Mouse (Mus musculus) intestine, embryonic 14.5 days (tissue): ENCODE data around the gene Szrd1. TPM values are rescaled to one million over a fixed set of nuclear protein-coding genes. Genes with fewer than 3 reads are reported as not detected.

Source experiments
- ATAC-seq: fragments of 200-750 bp; cut with Nextera tagmentation; replicated peaks from 2 replicates; pipeline ENCODE4 v1.8.0; 2017; ENCODE audit warnings: low read depth, moderate number of reproducible peaks, moderate TSS enrichment, moderate library complexity; ENCODE audit not compliant: low FRiP score, low TSS enrichment
- DNase-seq: peaks from one replicate; pipeline ENCODE4 v3.0.0-alpha.2; 2018; ENCODE audit warnings: low spot score
- H3K27ac ChIP-seq: fragments of 300-500 bp; sonication (generic); 2 replicates; pipeline ENCODE4 v1.5.1; 2014; ENCODE audit warnings: low read depth, mild to moderate bottlenecking, control low read depth
- H3K27me3 ChIP-seq: fragments of 300-500 bp; sonication (generic); replicated peaks from 2 replicates; pipeline ENCODE4 v1.6.1; 2014; ENCODE audit warnings: low read length, control low read depth; ENCODE audit not compliant: control insufficient read depth, insufficient read depth
- H3K36me3 ChIP-seq: fragments of 300-500 bp; sonication (generic); 2 replicates; pipeline ENCODE4 v1.6.1; 2014; ENCODE audit warnings: low read length, control low read depth; ENCODE audit not compliant: control insufficient read depth, insufficient read depth
- H3K4me1 ChIP-seq: fragments of 300-500 bp; sonication (generic); replicated peaks from 2 replicates; pipeline ENCODE4 v1.6.1; 2014; ENCODE audit warnings: low read length, control low read depth, mixed read lengths; ENCODE audit not compliant: control insufficient read depth, insufficient read depth
- H3K4me2 ChIP-seq: fragments of 300-500 bp; sonication (generic); 2 replicates; pipeline ENCODE4 v1.6.1; 2014; ENCODE audit warnings: low read length
- H3K4me3 ChIP-seq: fragments of 300-500 bp; sonication (generic); 2 replicates; pipeline ENCODE4 v1.5.1; 2014; ENCODE audit warnings: low read depth, low read length, control low read depth, mixed read lengths
- H3K9ac ChIP-seq: fragments of 300-500 bp; sonication (generic); 2 replicates; pipeline ENCODE4 v1.6.1; 2014; ENCODE audit warnings: mild to moderate bottlenecking, low read length
- H3K9me3 ChIP-seq: fragments of 300-500 bp; sonication (generic); 2 replicates; pipeline ENCODE4 v1.6.1; 2016; ENCODE audit warnings: low read length, control low read depth; ENCODE audit not compliant: control insufficient read depth
- WGBS: fragments of 180-500 bp; shearing (Covaris S2); extraction: QIAGEN DNeasy Blood & Tissue Kit; methylation state at CpG from one replicate; pipeline ENCODE4 v1.1.7; 2014; 5-methylcytosine and 5-hydroxymethylcytosine counted together
- polyA plus RNA-seq: library from polyadenylated mRNA; unstranded; fragments of >200 nt; fragmentation: Nextera tagmentation; extraction: Ambion mirVana; gene quantifications from 2 replicates; pipeline ENCODE4 v1.2.1, GENCODE M21; 2014

Szrd1 gene
- 33.9 and 37.0 TPM in 2 replicates for polyA plus RNA-seq

DNA sequence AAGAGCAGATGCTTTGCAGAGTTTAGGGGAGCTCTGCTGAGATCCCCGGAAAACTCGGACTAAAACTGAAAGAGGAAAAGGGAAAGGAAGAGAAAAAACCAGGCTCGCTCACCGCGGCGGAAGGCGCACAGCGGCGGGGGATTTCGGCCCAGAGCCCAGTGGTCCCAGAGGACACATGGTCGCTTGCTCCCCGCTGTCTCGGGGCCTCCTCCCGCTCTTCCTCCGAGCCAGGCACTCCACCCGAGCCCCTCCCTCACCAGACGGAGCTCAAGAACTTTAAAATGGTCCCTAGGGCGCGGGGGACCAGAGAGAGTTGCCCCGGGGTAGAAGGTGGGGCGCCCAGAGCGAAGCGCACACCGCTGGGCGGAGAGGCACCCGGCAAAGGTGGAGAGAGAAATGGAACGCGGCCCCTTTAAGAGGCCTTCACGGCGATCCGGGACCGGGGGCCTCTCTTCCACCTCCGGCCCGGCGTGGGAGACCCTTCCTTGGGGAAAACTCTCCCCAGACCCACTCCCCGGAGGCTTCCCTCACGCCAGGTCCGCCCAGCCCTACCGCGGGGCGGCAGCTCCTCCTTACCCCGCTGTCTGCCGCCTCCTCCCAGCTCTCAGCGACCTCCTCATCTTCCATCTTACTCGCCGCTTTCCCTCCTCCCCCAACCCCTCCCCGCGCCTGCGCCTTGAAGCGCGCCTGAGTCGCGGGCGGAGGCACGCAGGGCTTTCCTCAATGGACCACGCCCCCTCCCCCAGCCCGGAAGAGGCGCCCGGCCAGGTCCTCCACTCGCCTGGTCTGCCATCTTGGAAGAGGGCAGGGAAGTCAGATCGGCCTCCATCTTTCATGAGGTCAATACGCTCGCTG lies at the start of gene Szrd1:
Szrd1 (minus strand) TSS at position 660 of the 855 bp plus-strand sequence.
- WGBS = under 1% methylated on average over 60 of the region's 63 CpGs

DNA sequence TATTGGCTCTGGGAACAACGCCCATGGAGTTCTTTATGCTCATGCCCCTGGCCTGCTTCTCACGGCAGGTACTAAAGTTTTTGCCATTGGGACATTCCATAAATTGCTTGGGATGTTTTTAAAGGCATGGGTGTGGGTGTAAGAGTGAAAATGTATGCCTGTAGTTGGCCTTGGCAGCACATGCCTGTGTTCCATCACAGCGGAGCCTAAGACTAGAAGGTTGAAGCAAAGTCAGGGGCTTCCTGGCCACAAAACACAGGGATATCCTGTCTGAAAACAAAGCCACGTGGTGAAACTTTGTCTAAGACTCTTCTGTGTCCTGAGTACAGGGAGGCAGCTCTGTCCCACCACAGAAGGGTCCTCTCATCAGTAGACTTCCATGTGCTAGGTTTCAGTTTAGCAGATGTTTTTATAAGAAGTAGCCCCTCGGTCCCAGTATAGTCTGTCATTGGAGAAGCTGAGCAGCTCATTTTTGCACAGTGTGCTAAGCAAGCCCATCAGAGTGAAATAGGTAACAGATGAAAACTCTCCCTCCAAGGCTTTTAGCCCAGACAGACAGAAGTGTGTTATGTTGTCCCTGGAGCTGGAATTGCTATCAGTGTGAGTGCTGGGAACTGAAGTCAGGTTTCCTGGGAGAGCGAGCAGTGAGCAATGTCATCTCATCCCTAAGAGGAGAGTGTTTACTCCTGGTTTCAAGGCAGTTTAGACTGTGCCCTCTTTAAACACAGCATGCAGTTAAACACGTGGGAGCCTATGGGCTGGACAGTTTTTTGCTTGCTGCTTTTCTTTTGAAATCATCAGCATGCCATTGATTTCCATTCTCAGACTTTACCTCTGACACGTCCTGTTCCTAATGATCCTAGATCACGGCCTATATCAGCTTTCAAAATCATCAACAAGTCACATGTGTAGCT lies 47.6 kb upstream of the Szrd1 start:
- H3K27ac ChIP-seq = no peak overlapping the region; the same call in 1 of the 2 replicates
- no peak for DNase-seq
- H3K36me3 ChIP-seq = peaks cover 36% of the 10 kb centered on the region

More for the DNA sequence above, at the start of gene Szrd1:
- DNase-seq = peak; percentile 98
- peak within 1 kb of the TSS; percentile 84 for H3K9ac ChIP-seq
- H3K4me3 ChIP-seq = peak within 1 kb of the TSS; percentile 88
- peak; percentile 91 for ATAC-seq
- H3K9me3 ChIP-seq = no peaks in the 10 kb centered on the region
- peaks cover 33% of the 10 kb centered on the region for H3K4me1 ChIP-seq
- H3K27ac ChIP-seq = peak within 1 kb of the TSS; percentile 95
- no peaks in the 10 kb centered on the region for H3K36me3 ChIP-seq
- H3K27me3 ChIP-seq = no peaks in the 10 kb centered on the region
- H3K4me2 ChIP-seq = peak within 1 kb of the TSS; percentile 88

DNA sequence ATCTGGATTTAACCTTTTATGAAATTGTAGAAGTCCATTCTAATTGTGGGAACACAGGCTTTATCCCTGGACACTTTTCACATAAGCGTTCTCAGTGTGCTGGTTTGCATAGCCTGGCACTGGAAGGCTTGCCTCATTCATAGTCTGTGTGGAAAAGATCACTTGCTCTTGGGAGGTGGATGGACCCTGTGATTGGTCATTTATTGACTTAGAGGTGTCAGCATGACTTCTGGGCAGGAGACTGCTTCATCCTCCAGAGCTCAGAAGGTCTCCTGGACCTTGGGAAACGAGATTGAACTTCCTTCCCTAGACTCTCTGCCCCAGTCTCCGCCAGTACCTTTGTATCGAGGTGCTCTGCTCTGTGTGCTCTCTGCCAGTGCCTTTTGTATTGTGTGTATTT lies 44.9 kb upstream of the Szrd1 start:
- no peak overlapping the region for H3K4me3 ChIP-seq
- no peak overlapping the region for H3K9ac ChIP-seq
- H3K4me1 ChIP-seq = peaks cover 13% of the 10 kb centered on the region; the same call in 1 of the 2 replicates
- ATAC-seq (no peak), DNase-seq (no peak)
- no peak overlapping the region for H3K27ac ChIP-seq
- no peak overlapping the region for H3K4me2 ChIP-seq
- no peaks in the 10 kb centered on the region for H3K9me3 ChIP-seq
- H3K36me3 ChIP-seq = peaks cover 37% of the 10 kb centered on the region
- H3K27me3 ChIP-seq = no peaks in the 10 kb centered on the region
- WGBS = 94% methylated on average over 4 of the region's 4 CpGs

More for the DNA sequence above, 47.6 kb upstream of the Szrd1 start:
- Histone ChIP-seq H3K4me3 (no peak overlapping the region), H3K4me2 (no peak overlapping the region), H3K27me3 (no peaks in the 10 kb centered on the region), H3K9me3 (no peaks in the 10 kb centered on the region), H3K9ac (no peak overlapping the region), H3K4me1 (peaks cover 13% of the 10 kb centered on the region; the same call in 1 of the 2 replicates)
- no peak for ATAC-seq
- WGBS = 52% methylated on average over 9 of the region's 9 CpGs

DNA sequence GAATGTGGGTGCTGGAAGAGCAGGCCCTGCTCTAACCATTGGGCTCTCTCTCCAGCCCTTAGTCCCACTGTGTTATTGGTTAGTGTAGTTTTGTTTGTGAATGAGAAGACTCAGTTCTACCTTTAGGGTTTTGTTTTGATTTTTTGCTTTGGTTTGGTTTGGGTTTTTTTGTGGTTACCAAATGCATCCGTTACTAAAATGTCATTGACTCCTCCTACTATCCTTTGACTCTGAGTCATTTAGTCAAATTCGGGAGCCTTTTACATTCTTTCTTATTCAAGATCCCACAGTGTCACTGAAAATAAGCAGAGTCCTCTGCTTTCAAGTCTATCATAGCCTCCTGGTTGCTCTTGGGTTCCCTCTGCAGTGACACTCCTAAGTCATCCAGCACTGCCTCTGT lies 44.4 kb upstream of the Szrd1 start:
- no peaks in the 10 kb centered on the region for H3K9me3 ChIP-seq
- DNase-seq (no peak), ATAC-seq (no peak)
- peaks cover 40% of the 10 kb centered on the region for H3K36me3 ChIP-seq
- no peak overlapping the region for H3K27ac ChIP-seq
- H3K9ac ChIP-seq = no peak overlapping the region
- H3K4me3 ChIP-seq = no peak overlapping the region
- H3K4me1 ChIP-seq = peaks cover 13% of the 10 kb centered on the region; the same call in 1 of the 2 replicates
- no peaks in the 10 kb centered on the region for H3K27me3 ChIP-seq
- WGBS = 90% methylated on average over 2 of the region's 2 CpGs
- no peak overlapping the region for H3K4me2 ChIP-seq

DNA sequence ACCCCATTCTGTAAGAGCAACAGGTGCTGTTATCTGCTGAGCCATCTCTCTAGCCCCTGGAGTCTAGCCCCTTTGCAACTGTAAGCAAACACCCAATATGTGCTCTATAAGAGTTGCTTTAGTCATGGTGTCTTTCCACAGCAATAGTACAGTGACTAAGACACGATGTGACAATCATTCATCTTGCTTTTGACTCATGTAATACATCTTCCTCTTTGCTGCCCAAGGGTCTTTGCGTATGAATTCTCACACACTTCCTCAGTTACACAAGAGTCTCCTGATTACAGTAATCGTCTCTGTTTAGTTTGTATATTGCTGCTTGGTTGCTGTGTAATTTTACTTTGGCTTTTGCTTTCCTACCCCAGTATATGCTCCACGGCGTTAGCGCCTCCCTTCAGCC lies 42.4 kb upstream of the Szrd1 start:
- H3K4me1 ChIP-seq = peaks cover 9% of the 10 kb centered on the region; the same call in 1 of the 2 replicates
- H3K4me2 ChIP-seq = no peak overlapping the region
- peaks cover 48% of the 10 kb centered on the region for H3K36me3 ChIP-seq
- H3K9me3 ChIP-seq = no peaks in the 10 kb centered on the region
- no peak overlapping the region for H3K27ac ChIP-seq
- H3K27me3 ChIP-seq = no peaks in the 10 kb centered on the region
- ATAC-seq (no peak), DNase-seq (no peak)
- no peak overlapping the region for H3K4me3 ChIP-seq
- H3K9ac ChIP-seq = no peak overlapping the region
- 93% methylated on average over 6 of the region's 6 CpGs for WGBS

DNA sequence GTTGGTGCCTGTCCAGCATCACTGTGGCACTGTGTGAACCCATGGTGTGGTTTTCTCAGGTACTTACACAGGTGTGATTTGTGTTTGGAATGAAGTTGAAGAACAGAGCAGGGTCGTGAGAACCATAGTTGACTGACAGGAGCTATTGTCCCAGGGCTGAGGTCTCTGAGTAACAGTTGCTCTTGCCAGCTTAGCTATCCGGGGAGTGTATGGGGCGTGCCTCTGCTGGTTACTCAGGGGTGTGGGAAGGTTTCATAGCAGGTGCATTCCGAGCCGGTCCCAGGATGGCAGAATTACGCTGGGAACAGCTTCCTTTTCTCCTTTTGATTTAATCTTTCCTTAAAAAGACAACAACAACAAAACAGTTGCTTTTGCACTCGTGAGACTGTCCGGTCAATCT lies 41.3 kb upstream of the Szrd1 start:
- 84% methylated on average over 8 of the region's 8 CpGs for WGBS
- Histone ChIP-seq H3K9ac (no peak overlapping the region), H3K4me1 (no peaks in the 10 kb centered on the region), H3K36me3 (peaks cover 54% of the 10 kb centered on the region), H3K9me3 (no peaks in the 10 kb centered on the region), H3K4me2 (no peak overlapping the region), H3K4me3 (no peak overlapping the region), H3K27me3 (no peaks in the 10 kb centered on the region), H3K27ac (no peak overlapping the region)
- no peak for ATAC-seq
- DNase-seq = no peak

DNA sequence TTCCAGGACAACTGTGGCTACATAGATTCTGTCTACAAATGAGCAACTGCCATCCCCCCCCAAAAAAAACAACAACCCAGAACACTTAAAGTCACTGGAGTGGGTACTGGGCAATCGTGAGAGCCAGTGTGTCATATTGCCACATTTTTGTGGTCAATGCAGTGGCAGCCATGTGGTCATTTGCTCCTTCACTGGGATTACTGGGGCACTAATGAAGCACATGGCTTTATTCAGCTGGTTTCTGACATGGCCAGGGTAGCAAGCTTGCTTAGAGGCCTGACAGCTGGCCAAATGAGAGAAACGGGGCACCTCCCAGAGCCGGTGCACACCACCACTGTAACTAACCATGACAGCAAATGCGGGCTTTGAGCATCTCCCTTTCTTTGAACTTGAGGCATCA lies 38.9 kb upstream of the Szrd1 start:
- ATAC-seq (no peak), DNase-seq (no peak)
- no peak overlapping the region for H3K9ac ChIP-seq
- H3K27me3 ChIP-seq = no peaks in the 10 kb centered on the region
- H3K9me3 ChIP-seq = no peaks in the 10 kb centered on the region
- no peak overlapping the region for H3K4me2 ChIP-seq
- H3K27ac ChIP-seq = no peak overlapping the region
- H3K4me1 ChIP-seq = no peaks in the 10 kb centered on the region
- 87% methylated on average over 4 of the region's 4 CpGs for WGBS
- H3K4me3 ChIP-seq = no peak overlapping the region
- H3K36me3 ChIP-seq = peaks cover 58% of the 10 kb centered on the region

DNA sequence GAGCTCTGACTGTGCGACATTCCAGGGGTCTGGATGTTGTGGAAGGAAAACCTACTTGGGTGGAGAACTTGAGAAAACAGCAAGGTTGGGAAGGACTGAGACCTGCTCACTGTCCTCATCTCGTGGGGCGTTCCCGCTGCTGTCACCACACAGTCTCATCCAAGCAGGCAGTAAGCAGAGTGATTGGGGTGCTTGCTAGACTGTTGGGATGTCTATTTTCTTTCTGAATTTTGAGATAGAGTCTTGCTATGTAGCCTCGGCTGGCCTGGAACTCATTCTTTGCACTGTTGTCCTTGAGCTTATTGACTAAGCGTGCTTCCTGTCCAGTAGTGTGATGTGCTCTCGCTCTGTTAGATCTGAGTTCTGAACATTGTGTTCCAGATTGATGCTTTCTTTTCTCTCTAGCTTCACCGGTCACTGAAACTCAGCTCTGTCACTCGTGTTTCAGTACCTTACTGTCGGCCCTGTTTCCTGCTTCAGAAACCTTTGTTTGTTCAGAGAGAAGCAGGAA lies 36.8 kb upstream of the Szrd1 start:
- no peaks in the 10 kb centered on the region for H3K9me3 ChIP-seq
- H3K4me1 ChIP-seq = no peaks in the 10 kb centered on the region
- ATAC-seq (no peak), DNase-seq (no peak)
- H3K4me3 ChIP-seq = no peak overlapping the region
- H3K4me2 ChIP-seq = no peak overlapping the region
- no peak overlapping the region for H3K9ac ChIP-seq
- H3K36me3 ChIP-seq = peaks cover 50% of the 10 kb centered on the region
- no peak overlapping the region for H3K27ac ChIP-seq
- WGBS = 82% methylated on average over 10 of the region's 10 CpGs
- no peaks in the 10 kb centered on the region for H3K27me3 ChIP-seq
